Mouse (Mus musculus): ENCODE data around the gene Ctnnb1. TPM values are rescaled to one million over a fixed set of nuclear protein-coding genes. Genes with fewer than 3 reads are reported as not detected.

Gene Ctnnb1
- 84.2 TPM for polyA plus RNA-seq (2017; shearing (Covaris generic))

GRCm38 (mm10) chr9:120929081-120929480, at the start of gene Ctnnb1:
Gene Ctnnb1 (plus strand): TSS chr9:120929216.

